Mouse (Mus musculus) T-helper 17 cell (primary cell): Measurements from ENCODE around the gene Tapbp.

ENCODE experiments used
- in situ Hi-C, 2 experiments: fragments of 300-600 bp; cut with MboI, MseI; formaldehyde crosslinking; loops; 1 replicate in 1 of 2; 2 replicates in 1 of 2; pipeline ENCODE4 v1.15.1; 2025; ENCODE audit warnings: high pct_unique_total_duplicates in 2 of 2

Tapbp gene

DNA sequence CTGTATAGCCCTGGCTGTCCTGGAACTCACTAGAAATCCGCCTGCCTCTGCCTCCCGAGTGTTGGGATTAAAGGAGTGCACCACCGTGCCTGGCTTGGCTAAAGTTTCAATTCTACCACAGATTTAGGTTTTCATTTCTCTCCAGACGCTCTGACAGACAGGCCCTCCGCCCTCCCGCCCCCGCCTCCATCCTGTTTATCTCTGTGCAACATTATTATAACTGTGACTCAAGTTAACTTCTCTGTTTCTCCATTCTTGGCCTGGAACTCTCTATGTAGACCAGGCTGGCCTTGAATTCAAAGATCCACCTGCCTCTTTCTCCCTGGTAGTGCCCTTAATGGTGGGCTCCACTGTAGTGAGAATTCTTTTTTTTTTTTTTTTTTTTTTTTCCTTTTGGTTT lies 13.2 kb upstream of the Tapbp start:
- in situ Hi-C loops, result loop anchor here in 1 of 2 experiments (25.0 kb wide), 1 partner anchor 935 kb away; the partner anchor contains the start of genes Dxo and Stk19

DNA sequence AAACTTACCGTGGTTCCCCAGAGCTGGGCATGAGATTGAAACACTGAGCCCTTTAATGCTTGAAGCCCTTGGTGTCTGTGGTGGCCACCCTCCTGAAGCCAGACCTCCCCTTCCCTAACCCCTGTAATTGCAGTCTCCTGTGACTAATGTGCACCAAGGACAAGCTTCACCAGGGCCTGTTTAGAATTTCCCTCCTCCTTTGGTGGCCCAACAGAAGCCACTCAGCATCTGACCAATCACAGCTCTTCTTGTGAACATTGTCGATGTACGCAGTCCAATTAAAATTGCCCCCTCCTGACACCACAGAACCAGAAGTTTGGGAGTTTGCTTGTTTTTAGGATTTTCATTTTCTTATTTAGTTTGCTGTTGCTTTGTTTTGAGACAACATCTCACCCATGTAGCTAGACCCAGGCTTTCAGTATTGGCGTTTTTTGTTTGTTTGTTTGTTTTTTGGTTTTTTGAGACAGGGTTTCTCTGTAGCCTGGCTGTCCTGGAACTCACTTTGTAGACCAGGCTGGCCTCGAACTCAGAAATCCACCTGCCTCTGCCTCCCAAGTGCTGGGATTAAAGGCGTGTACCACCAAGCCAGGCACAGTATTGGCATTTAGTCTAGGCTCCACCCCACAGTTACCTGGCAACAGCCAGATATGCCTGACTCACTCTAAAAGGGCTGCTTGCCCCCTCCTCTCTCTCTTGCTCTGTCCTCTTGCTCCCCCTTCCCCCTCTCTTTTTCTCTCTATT lies 11.6 kb upstream of the Tapbp start:
- in situ Hi-C loops, result loop anchor here in 1 of 2 experiments (25.0 kb wide), 1 partner anchor 933 kb away; the partner anchor contains the start of genes Dxo and Stk19

DNA sequence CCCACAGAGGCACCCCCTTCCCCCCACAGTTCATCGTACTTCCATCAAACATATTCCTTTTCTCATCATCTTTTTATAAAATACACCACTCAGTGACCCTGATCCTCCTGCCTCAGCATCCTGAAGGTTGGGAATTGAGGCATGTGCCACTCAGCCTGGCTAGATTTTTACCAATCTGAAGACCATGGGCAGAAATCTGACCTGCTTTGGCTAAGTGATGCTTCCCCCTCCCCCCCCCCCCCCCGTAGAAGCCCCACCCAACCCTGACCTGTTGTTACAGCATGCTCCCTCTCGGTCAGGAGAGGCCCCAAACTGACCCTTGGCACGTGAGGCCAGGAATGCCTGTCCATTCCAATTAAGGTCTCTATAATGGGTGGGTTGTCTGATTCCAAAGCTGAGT lies 10.9 kb upstream of the Tapbp start, which contains the start of gene Platr17:
Gene Platr17 (plus strand): TSS at position 301 of the 400 bp plus-strand sequence.
- in situ Hi-C loops, result loop anchor here in 1 of 2 experiments (25.0 kb wide), 1 partner anchor 932 kb away; the partner anchor contains the start of genes Dxo and Stk19

DNA sequence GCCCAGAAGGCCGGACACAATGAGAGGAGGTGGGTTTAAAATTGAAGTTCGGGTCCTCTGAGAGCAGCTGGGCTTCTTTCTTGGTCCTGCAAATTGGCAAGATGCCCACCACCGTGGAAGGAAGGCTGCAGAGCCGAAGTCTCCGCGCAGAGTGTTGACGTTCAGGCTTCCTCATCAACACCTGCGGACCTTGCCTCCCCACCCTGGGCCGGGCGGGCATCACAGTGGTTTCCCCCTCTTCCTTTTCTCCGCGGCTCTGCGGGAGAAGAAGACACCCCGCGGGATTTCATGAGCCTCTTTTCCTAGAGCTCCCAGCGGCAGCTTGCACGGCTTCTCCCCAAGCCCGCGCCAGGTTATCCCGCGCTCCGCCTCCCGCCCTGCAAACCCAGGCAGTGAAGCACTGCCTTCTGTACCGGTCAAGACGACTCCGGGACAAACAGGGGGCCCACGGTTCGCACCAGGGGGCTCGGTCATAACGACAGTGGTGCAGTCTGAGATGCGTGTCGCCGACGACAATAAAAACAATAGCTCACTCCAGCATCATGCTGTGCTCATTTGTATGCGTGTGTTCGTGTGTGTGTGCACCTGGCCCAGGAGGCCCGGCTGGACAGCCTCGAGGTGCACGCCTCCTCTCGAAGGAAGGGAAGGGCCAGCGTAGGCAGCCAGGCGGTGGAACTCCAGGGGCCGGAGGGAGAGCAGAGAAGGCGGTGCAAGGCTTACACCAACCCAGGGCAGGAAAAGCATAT lies 7.2 kb upstream of the Tapbp start:
- in situ Hi-C loops, result loop anchor here in 1 of 2 experiments (25.0 kb wide), 1 partner anchor 929 kb away; the partner anchor contains the start of genes Dxo and Stk19

DNA sequence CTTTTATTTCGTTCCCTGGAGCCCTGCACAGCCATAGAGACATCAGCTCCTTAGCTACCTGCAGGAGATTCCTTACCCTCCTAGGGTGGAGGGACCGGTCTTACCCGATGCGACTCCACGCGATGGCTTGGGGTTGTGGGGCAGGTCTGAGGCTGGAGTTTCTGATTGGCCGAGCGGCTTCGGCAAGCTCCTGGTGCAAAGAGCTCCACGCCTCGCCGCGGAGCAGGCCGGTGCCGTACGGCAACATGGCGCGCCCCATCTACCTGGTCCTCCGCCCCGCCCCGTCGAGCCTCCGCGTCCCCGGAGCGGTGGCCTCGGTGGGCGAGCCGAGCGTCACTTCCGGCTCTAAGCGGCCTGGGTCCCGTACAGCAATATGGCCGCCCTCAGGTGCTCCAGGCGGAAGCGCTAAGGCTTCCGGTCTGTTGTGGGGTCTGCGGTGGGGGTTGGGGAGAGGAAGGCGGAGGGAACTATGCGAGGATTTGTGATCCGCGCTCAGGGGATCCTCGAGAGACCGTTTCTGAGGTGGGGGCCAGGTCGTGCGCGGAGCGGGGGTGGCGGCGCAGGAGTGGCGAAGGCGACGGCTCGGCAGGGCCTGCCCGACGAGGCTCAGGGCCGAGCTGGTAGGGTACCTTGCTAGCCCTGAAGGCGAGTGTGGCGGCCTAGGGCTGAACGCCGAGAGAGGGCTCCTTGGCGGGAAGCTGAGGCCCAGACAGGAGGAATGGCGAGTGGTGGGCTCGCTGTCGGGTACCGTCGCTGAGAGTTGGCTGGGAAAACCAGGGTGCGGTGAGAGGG lies 6.4 kb upstream of the Tapbp start, which contains the start of gene Daxx:
Gene Daxx (plus strand): TSS at position 338 of the 792 bp plus-strand sequence.
- in situ Hi-C loops, result loop anchor here in 1 of 2 experiments (25.0 kb wide), 1 partner anchor 928 kb away; the partner anchor contains the start of genes Dxo and Stk19

DNA sequence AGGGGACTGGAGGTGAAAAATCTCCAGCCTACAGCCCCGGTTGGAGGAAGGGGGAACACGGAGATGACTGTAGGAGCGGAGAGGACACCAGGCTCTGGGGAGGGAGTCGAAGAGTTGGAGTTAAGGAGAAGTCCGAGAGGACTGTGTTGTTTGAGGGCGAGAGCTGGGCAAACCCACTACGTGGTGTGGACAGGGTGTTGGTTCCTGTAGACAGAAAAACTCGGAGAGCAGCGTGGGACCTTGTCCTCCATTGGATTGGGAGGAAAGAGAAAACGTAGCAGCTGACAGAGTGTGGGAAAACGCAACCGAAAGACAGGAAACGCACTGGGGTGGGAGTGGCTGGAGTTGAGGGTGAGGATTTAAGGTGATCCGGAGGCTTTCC lies 5.8 kb upstream of the Tapbp start:
- in situ Hi-C loops, result loop anchor here in 1 of 2 experiments (10.0 to 25.0 kb wide), 2 partner anchors 285 to 927 kb away; partner anchors contain the start of genes Dxo, Psmb8 and Stk19

DNA sequence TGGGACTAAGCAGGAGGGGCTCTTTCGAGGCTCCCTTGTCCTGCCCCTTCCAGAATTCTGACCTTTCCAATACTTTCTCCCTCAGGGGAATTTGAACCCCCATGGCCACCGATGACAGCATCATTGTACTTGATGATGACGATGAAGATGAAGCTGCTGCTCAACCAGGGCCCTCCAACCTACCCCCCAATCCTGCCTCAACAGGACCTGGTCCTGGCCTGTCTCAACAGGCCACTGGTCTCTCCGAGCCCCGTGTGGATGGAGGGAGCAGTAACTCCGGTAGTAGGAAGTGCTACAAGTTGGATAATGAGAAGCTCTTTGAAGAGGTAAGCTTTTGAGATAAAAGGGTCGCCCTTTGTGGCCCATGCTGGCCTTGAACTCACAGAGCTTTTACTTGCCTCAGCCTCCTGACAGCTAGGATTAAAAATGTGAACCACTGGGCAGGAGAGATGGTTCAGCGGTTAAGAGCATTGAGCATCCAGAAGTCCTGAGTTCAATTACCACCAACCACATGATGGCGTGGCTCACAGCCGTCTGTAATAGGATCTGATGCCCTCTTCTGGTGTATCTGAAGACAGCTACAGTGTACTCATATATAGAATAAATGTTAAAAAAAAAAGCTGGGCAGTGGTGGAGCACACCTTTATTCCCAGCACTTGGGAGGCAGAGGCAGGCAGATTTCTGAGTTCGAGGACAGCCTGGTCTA lies 5.2 kb upstream of the Tapbp start:
- in situ Hi-C loops, result loop anchor here in 1 of 2 experiments (10.0 to 25.0 kb wide), 2 partner anchors 284 to 927 kb away; partner anchors contain the start of genes Dxo, Psmb8 and Stk19

DNA sequence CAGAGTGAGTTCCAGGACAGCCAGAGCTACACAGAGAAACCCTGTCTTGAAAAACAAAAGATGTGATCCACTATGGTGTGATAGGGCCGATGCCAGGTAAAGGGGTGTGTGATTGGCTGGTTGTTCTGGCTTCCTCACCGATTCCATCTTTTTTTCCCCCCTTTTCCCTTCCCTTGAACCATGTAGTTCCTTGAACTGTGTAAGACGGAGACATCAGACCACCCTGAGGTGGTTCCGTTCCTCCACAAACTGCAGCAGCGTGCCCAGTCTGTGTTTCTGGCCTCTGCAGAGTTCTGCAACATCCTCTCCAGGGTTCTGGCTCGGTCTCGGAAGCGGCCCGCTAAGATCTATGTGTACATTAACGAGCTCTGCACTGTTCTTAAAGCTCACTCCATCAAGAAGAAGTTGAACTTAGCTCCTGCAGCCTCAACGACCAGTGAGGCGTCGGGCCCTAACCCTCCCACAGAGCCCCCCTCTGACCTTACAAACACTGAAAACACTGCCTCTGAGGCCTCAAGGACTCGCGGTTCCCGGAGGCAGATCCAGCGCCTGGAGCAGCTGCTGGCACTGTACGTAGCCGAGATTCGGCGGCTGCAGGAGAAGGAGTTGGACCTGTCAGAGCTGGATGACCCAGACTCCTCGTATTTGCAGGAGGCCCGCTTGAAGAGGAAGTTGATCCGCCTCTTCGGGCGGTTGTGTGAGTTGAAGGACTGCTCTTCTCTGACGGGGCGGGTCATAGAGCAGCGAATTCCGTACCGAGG lies 4.5 kb upstream of the Tapbp start:
- in situ Hi-C loops, result loop anchor here in 1 of 2 experiments (10.0 to 25.0 kb wide), 2 partner anchors 284 to 926 kb away; partner anchors contain the start of genes Dxo, Psmb8 and Stk19

DNA sequence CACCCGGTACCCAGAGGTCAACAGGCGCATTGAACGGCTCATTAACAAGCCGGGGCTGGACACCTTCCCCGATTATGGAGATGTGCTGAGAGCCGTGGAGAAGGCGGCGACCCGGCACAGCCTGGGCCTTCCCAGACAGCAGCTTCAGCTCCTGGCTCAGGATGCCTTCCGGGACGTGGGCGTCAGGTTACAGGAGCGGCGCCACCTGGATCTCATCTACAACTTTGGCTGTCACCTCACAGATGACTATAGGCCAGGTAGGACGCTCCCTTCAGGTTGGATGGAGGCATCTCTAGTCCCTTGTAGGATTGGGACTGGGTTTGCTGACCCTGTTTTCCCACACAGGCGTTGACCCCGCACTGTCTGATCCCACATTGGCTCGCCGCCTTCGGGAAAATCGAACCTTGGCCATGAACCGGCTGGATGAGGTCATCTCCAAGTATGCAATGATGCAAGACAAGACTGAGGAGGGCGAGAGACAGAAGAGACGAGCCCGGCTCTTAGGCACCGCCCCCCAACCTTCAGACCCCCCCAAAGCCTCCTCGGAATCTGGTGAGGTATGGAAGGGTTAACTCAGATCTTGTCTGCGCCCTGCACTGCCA lies 3.8 kb upstream of the Tapbp start:
- in situ Hi-C loops, result loop anchor here in 1 of 2 experiments (10.0 to 25.0 kb wide), 2 partner anchors 283 to 925 kb away; partner anchors contain the start of genes Dxo, Psmb8 and Stk19

DNA sequence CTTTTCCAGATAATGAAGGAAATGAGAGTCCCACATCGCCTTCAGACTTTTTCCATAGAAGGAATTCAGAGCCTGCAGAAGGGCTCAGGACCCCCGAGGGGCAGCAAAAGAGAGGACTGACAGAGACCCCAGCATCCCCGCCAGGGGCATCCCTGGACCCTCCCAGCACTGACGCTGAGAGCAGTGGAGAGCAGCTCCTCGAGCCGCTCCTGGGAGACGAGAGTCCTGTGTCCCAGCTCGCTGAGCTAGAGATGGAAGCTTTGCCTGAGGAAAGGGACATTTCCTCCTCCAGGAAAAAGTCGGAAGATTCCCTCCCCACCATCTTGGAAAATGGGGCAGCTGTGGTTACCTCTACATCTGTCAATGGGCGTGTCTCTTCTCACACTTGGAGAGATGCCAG lies 2.4 kb upstream of the Tapbp start:
- in situ Hi-C loops, result loop anchor here in 1 of 2 experiments (10.0 to 25.0 kb wide), 2 partner anchors 282 to 924 kb away; partner anchors contain the start of genes Dxo, Psmb8 and Stk19

DNA sequence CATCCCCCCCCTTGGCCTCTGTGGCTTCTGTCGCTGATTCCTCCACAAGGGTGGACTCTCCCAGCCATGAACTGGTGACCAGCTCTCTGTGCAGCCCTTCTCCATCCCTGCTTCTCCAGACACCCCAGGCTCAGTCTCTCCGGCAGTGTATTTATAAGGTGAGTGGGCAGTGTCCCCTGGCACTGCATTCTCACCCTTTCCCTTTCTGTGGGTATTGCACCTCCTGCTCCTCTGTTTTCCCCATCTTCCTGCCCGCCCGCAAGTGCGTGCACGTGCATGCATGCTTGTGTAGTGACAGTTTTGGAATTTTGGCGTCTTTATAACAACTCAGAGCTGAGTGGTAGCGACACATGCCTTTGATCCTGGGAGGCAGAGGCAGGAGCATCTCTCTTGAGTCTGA lies 1.8 kb upstream of the Tapbp start:
- in situ Hi-C loops, result loop anchor here in 1 of 2 experiments (10.0 to 25.0 kb wide), 2 partner anchors 281 to 923 kb away; partner anchors contain the start of genes Dxo, Psmb8 and Stk19

DNA sequence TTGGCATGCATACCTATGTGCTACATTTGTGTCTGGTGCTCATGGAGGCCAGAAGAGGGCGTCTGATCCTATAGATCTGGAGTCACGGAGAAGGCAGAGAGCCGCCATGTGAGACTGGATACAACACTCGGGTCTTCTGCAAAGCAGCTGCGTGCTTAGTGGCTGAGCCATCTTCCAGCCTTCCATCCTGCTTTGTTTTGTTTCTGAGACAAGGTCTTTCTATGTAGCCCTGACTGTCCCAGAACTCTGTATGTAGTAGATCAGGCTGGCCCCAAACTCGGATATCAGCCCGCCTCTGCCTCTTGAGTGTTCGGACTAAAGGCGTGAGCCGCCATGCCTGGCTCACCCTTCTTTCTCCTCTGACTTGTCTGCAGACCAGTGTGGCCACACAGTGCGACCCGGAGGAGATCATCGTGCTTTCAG lies 719 bp upstream of the Tapbp start:
- in situ Hi-C loops, result loop anchor here in 1 of 2 experiments (10.0 to 25.0 kb wide), 2 partner anchors 280 to 922 kb away; partner anchors contain the start of genes Dxo, Psmb8 and Stk19

DNA sequence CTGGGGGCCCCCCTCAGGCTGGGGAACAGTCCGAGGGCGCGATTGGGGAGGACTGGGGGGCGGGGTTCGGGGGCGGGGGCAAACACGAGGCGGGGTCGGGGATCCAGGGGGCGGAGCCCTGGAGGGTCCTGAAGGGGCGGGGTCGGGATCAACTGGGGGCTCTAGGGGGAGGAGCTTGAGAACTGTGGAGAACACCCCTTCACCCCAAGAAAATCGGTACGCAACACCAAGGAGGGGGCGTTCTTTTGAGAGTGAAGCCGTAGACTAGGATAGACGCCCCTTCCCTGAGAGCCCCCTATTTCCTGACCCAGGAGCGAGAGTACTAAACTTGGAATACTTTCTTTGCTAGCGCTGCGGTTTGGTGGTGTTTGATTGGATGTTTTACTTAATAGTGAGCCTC lies 595 bp downstream of the Tapbp start:
- in situ Hi-C loops, result loop anchor here in 1 of 2 experiments (10.0 to 25.0 kb wide), 2 partner anchors 279 to 921 kb away; partner anchors contain the start of genes Dxo, Psmb8 and Stk19

DNA sequence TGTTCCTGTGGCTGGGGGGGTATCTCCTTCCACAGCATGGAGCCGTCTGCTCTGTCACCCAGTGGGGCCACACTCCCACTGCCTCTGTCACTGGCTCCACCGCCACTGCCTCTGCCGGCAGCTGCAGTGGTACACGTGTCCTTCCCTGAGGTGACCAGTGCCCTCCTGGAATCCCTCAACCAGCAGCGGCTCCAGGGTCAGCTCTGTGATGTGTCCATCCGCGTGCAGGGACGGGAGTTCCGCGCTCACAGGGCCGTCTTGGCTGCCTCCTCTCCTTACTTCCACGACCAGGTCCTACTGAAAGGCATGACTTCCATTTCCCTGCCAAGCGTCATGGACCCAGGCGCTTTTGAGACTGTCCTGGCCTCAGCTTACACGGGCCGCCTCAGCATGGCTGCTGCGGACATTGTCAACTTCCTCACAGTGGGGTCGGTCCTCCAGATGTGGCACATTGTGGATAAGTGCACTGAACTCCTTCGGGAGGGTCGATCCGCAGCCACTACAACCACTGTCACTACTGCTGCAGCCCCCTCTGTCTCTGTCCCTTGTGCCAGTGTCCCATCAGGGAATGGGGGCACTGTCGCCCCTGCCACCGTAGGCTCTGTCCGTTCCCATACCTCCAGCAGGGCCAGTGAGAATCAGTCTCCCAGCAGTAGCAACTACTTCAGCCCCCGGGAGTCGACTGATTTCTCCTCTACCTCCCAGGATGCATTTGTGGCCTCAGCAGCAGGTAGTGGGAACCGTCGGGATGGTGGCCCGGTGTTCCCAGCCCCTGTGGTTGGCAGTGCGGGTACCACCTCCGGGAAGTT lies 1.4 kb downstream of the Tapbp start:
- in situ Hi-C loops, result loop anchor here in 1 of 2 experiments (10.0 to 25.0 kb wide), 2 partner anchors 278 to 920 kb away; partner anchors contain the start of genes Dxo, Psmb8 and Stk19

DNA sequence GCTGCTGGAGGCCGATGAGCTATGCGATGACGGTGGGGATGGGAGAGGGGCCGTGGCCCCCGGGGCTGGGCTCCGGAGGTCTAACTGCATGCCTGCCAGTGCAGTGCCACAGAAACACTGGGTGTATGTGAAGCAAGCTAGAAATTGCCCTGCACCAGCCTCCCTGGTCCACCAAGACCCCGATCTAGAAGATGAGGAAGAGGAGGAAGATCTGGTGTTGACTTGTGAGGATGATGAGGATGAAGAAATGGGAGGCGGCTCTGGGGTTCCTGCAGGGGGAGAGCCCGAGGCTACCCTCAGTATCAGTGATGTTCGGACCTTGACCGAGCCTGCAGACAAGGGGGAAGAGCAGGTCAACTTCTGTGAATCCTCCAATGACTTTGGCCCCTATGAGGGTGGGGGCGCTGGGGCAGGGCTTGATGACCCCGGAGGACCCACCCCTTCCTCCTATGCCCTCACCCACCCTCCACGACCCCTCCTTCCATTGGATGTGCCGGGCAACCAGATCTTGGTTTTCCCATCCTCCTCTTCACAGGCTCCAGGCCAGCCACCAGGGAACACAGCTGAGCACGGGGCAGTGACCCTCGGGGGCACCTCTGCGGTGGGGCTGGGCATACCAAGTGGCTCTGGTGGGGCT lies 2.1 kb downstream of the Tapbp start:
- in situ Hi-C loops, result loop anchor here in 1 of 2 experiments (10.0 to 25.0 kb wide), 2 partner anchors 277 to 920 kb away; partner anchors contain the start of genes Dxo, Psmb8 and Stk19

DNA sequence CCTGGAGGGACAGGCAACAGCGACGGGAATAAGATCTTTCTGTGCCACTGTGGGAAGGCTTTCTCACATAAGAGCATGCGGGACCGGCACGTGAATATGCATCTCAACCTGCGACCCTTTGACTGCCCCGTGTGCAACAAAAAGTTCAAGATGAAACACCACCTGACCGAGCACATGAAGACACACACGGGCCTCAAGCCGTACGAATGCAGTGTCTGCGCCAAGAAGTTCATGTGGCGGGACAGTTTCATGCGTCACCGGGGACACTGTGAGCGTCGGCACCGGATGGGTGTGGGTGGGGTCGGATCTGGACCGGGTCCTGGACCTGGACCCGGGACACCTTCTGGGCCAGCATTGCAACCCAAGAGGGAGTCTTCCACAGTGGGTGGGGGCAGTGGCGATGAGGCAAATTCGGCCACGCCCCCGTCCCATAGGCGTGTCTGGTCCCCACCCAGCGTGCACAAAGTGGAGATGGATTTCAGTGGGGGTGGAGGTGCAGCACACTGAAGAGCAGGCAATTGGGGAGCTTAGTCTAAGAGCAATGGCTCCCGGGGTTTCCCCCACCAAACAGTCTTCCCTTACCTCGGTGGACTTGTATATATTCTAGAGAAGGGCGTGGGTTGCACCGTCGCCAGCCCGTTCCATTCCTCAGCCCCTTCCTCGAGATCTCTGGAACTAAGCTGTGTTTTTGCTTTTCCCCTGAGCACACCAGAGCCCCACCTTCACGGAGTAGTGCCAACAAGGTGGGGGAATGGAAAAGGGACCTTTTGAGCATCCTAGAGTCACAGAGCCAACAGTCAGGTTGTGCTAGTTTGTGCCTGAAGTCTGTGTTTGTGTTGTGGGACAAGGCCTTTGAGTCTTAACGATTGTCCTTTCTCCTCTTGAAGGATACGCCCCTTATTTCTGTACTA lies 2.8 kb downstream of the Tapbp start:
- in situ Hi-C loops, result loop anchor here in 1 of 2 experiments (10.0 to 25.0 kb wide), 2 partner anchors 276 to 919 kb away; partner anchors contain the start of genes Dxo, Psmb8 and Stk19
